In genomic region chr12:83445587-83445986, GRCm38 (mm10) we compare ENCODE assay signal across 19 mouse cellular contexts. TPM values are rescaled to one million over a fixed set of nuclear protein-coding genes. Genes with fewer than 3 reads are reported as not detected.
DNase-seq lines count a peak whose midpoint lies in the region; ATAC-seq and TF ChIP-seq lines count a peak whose summit lies in the region.
"Had no signal": no experiment of that assay in that cellular context is flagged by ENCODE, and none has a peak within 500 bp of the region (broad histone marks: within the 10 kb centered on the region; RNA-seq: fewer than 3 reads in every experiment).

No protein-coding gene starts in this region.

- 19% methylated on average over 6 of the region's 6 CpGs for whole genome bisulfite sequencing in liver, adult 2 months
- 73% methylated on average over 6 of the region's 6 CpGs for WGBS in liver, embryonic 11.5 days

- no peak overlapping the region for H3K4me2 ChIP-seq in liver, embryonic 11.5 days
- H3K4me2 ChIP-seq: embryonic facial prominence, embryonic 13.5 days; hindbrain, embryonic 13.5 days; midbrain, embryonic 12.5 days; stomach, embryonic 15.5 days had no signal

- H3K4me3 ChIP-seq in liver, adult 2 months (ENCODE audit: insufficient read depth, low read depth, low read length), result no peak overlapping the region
- no peak overlapping the region for H3K4me3 ChIP-seq in liver, embryonic 11.5 days (ENCODE audit: low read depth, low read length)
- H3K4me3 ChIP-seq: embryonic facial prominence, embryonic 13.5 days; hindbrain, embryonic 13.5 days; midbrain, embryonic 12.5 days; myocyte; stomach, embryonic 15.5 days had no signal

- no peaks in the 10 kb centered on the region; the same call in 1 of the 2 replicates for H3K79me2 ChIP-seq in liver, adult 2 months (ENCODE audit: control insufficient read depth, insufficient read depth, low read length)

- no peaks in the 10 kb centered on the region for H3K36me3 ChIP-seq in liver, adult 2 months (ENCODE audit: control insufficient read depth, insufficient read depth, low read length)
- H3K36me3 ChIP-seq in liver, embryonic 11.5 days (ENCODE audit: control insufficient read depth, insufficient read depth, low read length), result peaks cover 4% of the 10 kb centered on the region; the same call in 1 of the 2 replicates
- H3K36me3 ChIP-seq: embryonic facial prominence, embryonic 13.5 days; hindbrain, embryonic 13.5 days; midbrain, embryonic 12.5 days; stomach, embryonic 15.5 days had no signal

- no peak overlapping the region; the same call in 1 of the 2 replicates for H3K27ac ChIP-seq in liver, adult 2 months (replicated peaks; ENCODE audit: insufficient read depth, low read depth, low read length)
- H3K27ac ChIP-seq in liver, embryonic 11.5 days (ENCODE audit: low read depth, low read length), result no peak overlapping the region
- H3K27ac ChIP-seq: embryonic facial prominence, embryonic 13.5 days; hindbrain, embryonic 13.5 days; midbrain, embryonic 12.5 days; stomach, embryonic 15.5 days had no signal

- TF ChIP-seq POLR2A in liver, adult 2 months (IDR thresholded peaks at IDR 0.05; ENCODE audit: extremely low read depth, insufficient read depth, low read length), result no peak

- no peak overlapping the region for H3K9ac ChIP-seq in liver, adult 2 months (ENCODE audit: low read depth, low read length)
- no peak overlapping the region for H3K9ac ChIP-seq in liver, embryonic 11.5 days (ENCODE audit: low read depth, low read length)
- H3K9ac ChIP-seq: embryonic facial prominence, embryonic 13.5 days; hindbrain, embryonic 13.5 days; midbrain, embryonic 12.5 days; stomach, embryonic 15.5 days had no signal

- H3K9me3 ChIP-seq in liver, embryonic 11.5 days (ENCODE audit: control insufficient read depth, low read length), result no peaks in the 10 kb centered on the region
- H3K9me3 ChIP-seq: embryonic facial prominence, embryonic 13.5 days; hindbrain, embryonic 13.5 days; midbrain, embryonic 12.5 days; stomach, embryonic 15.5 days had no signal

- H3K4me1 ChIP-seq in liver, adult 2 months (ENCODE audit: control insufficient read depth, insufficient read depth, low read length), result peaks cover 8% of the 10 kb centered on the region
- H3K4me1 ChIP-seq in liver, embryonic 11.5 days (replicated peaks; ENCODE audit: control insufficient read depth, insufficient read depth, low read length), result 0 out of 2 replicates have a peak, but pooled peaks cover 3% of the 10 kb centered on the region
- H3K4me1 ChIP-seq: stomach, embryonic 15.5 days had no signal

- no peak for ATAC-seq in liver, embryonic 11.5 days (replicated peaks; ENCODE audit: low FRiP score)
- peak; percentile 11; the same call in 1 of the 2 replicates for ATAC-seq in megakaryocyte progenitor cell, adult 5-6 weeks (replicated peaks; ENCODE audit: poor library complexity)
- ATAC-seq: intestine, embryonic 16.5 days had no signal

- peak; percentile 30 for DNase-seq in adrenal gland, postnatal 14 days
- no peak for DNase-seq in adrenal gland, adult 8-10 months
- DNase-seq in liver, adult 2 months (ENCODE audit: extremely low read depth, low read depth, low spot score), result peak; percentile 65
- DNase-seq in liver, embryonic 11.5 days (ENCODE audit: low spot score), result no peak
- DNase-seq in kidney, adult 8-10 months, result peak; percentile 18 to 39
- no peak for DNase-seq in left cerebral cortex, postnatal 4 days
- no peak for DNase-seq in frontal cortex, adult 2 months (ENCODE audit: extremely low spot score in 1 of 2, low spot score in 1 of 2)
- DNase-seq: cerebellum, adult 18-20 months; lung, adult 18-20 months; lung, postnatal 36 days; right cerebral cortex, adult 18-20 months; thymus, postnatal 36 days had no signal

- TF ChIP-seq CTCF in liver, adult 2 months (IDR thresholded peaks at IDR 0.05; ENCODE audit: low read depth, low read length), result no peak

- no peaks in the 10 kb centered on the region for H3K27me3 ChIP-seq in liver, adult 2 months (ENCODE audit: control insufficient read depth, insufficient read depth, low read length)
- H3K27me3 ChIP-seq in liver, embryonic 11.5 days (replicated peaks; ENCODE audit: control insufficient read depth, insufficient read depth, low read length), result no peaks in the 10 kb centered on the region; the same call in 1 of the 2 replicates
- H3K27me3 ChIP-seq: embryonic facial prominence, embryonic 13.5 days; hindbrain, embryonic 13.5 days; midbrain, embryonic 12.5 days; stomach, embryonic 15.5 days had no signal

- intact Hi-C loops in left cerebral cortex, postnatal 4 days (cut with DNase I), result no loop called here

RNA-seq across cellular contexts. Expression of gene Dpf3, which starts 41.9 kb away (rescaled TPM):
- 10.6 and 12.2 TPM in 2 replicates for total RNA-seq in adrenal gland, postnatal 14 days (2021)
- 10 to 100 TPM in 1 of 4 experiments, 1 to 10 TPM in 3; 6.9 to 14.2 (median 9.4) TPM for total RNA-seq in adrenal gland, adult 8-10 months (2022)
- 1.5 and 1.6 TPM in 2 replicates for total RNA-seq in liver, adult 2 months (2014; rRNA removed)
- 2.4 and 2.7 TPM in 2 replicates for polyA plus RNA-seq in liver, adult 2 months (2012; rRNA removed)
- polyA plus RNA-seq in liver, embryonic 11.5 days (2014; fragmentation: Nextera tagmentation; extraction: Ambion mirVana), result 13.0 and 14.6 TPM in 2 replicates
- 2.8 TPM in 1 of 2 replicates, not detected in the other for total RNA-seq in megakaryocyte progenitor cell, adult 5-6 weeks (2015)
- 2.1 TPM in 2 replicates for total RNA-seq in megakaryocyte progenitor cell, adult 5-6 weeks (2017)
- 10 to 100 TPM in 1 of 2 experiments, 1 to 10 TPM in 1; 7.0 to 11.0 TPM for total RNA-seq in left cerebral cortex, postnatal 4 days (2021)
- 5.9 and 7.3 TPM in 2 replicates for polyA plus RNA-seq in frontal cortex, adult 2 months (2012; rRNA removed)

Comparison
In these comparisons a context has a peak if more than half of its experiments do, and no peak if none do; other contexts are left out.
1. DNase-seq: peak in adrenal gland, postnatal 14 days (single experiment), liver, adult 2 months (single experiment) and kidney, adult 8-10 months (2 of 2); none in adrenal gland, adult 8-10 months (single experiment), liver, embryonic 11.5 days (single experiment), left cerebral cortex, postnatal 4 days (single experiment) and frontal cortex, adult 2 months (0 of 2).